Mouse (Mus musculus) neural tube, embryonic 13.5 days (tissue): ENCODE data around the gene Rai14. TPM values are rescaled to one million over a fixed set of nuclear protein-coding genes. Genes with fewer than 3 reads are reported as not detected.
"Not testable (repeated sequence)": the region's sequence is repeated elsewhere in the genome, so short reads cannot be mapped to it uniquely, and the experiment has no call there.

Experiments used
- ATAC-seq: fragments of 200-750 bp; cut with Nextera tagmentation; 2 replicates; pipeline ENCODE4 v1.8.0; 2017; ENCODE audit warnings: low read depth, mild to moderate bottlenecking, moderate TSS enrichment, moderate library complexity
- H3K27ac ChIP-seq: fragments of 300-500 bp; sonication (generic); replicated peaks from 2 replicates; pipeline ENCODE4 v1.5.1; 2015; ENCODE audit warnings: moderate library complexity, mild to moderate bottlenecking, inconsistent platforms
- H3K27me3 ChIP-seq: fragments of 300-500 bp; sonication (generic); 2 replicates; pipeline ENCODE4 v1.6.1; 2015; ENCODE audit warnings: mild to moderate bottlenecking, inconsistent platforms
- H3K36me3 ChIP-seq: fragments of 300-500 bp; sonication (generic); 2 replicates; pipeline ENCODE4 v1.6.1; 2015; ENCODE audit warnings: mild to moderate bottlenecking, inconsistent platforms
- H3K4me1 ChIP-seq: fragments of 300-500 bp; sonication (generic); replicated peaks from 2 replicates; pipeline ENCODE4 v1.6.1; 2015; ENCODE audit warnings: inconsistent platforms
- H3K4me2 ChIP-seq: fragments of 300-500 bp; sonication (generic); 2 replicates; pipeline ENCODE4 v1.6.1; 2015; ENCODE audit warnings: inconsistent platforms, mild to moderate bottlenecking, moderate library complexity
- H3K4me3 ChIP-seq: fragments of 300-500 bp; sonication (generic); 2 replicates; pipeline ENCODE4 v1.5.1; 2015; ENCODE audit warnings: mild to moderate bottlenecking, inconsistent platforms
- H3K9ac ChIP-seq: fragments of 300-500 bp; sonication (generic); 2 replicates; pipeline ENCODE4 v1.6.1; 2015; ENCODE audit warnings: moderate library complexity, mild to moderate bottlenecking, inconsistent platforms
- H3K9me3 ChIP-seq: fragments of 300-500 bp; sonication (generic); 2 replicates; pipeline ENCODE4 v1.6.1; 2016; ENCODE audit warnings: inconsistent platforms
- WGBS: fragments of 180-500 bp; shearing (Covaris S2); methylation state at CpG from one replicate; pipeline ENCODE4 v1.1.7; 2015; 5-methylcytosine and 5-hydroxymethylcytosine counted together
- polyA plus RNA-seq: library from polyadenylated mRNA; unstranded; fragments of >200 nt; fragmentation: Nextera tagmentation; extraction: Ambion mirVana; gene quantifications from 2 replicates; pipeline ENCODE4 v1.2.1, GENCODE M21; 2015

Gene Rai14
- polyA plus RNA-seq, 1 experiment from 2014 or later = 19.9 TPM

- no peaks in the 10 kb centered on the region for H3K9me3 ChIP-seq
- no peak overlapping the region for H3K4me2 ChIP-seq
- H3K4me1 ChIP-seq = no peaks in the 10 kb centered on the region
- no peak overlapping the region for H3K4me3 ChIP-seq
- no peak overlapping the region for H3K9ac ChIP-seq
- no peak for ATAC-seq
- H3K36me3 ChIP-seq = no peaks in the 10 kb centered on the region
- WGBS = 86% methylated on average over 7 of the region's 7 CpGs
- no peaks in the 10 kb centered on the region for H3K27me3 ChIP-seq
- no peak overlapping the region for H3K27ac ChIP-seq
Observed at GRCm38 (mm10) chr15:10535969-10536368, 178.5 kb downstream of the Rai14 start.

DNA sequence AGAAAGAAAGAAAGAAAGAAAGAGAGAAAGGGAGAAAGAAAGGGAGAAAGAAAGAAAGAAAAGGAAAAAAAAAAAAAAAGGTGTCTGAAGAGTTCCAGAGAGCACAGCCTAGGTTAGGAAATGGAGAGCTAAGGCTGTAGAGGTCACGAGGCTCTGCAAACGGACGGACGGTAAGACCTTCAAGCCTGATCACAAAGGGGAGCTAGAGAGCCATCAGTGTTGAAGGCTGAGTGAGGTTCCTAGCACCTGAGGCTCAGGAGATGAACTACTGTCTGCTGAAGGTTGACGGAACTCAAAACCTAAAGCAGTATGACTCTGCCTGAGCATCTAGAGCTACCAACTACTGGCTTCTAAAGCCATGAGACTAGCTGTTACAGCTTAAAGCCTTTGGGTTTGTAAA, 179.8 kb downstream of the Rai14 start:
- ATAC-seq = no peak
- 82% methylated on average over 5 of the region's 5 CpGs for WGBS
- no peaks in the 10 kb centered on the region for H3K36me3 ChIP-seq
- H3K9ac ChIP-seq = no peak overlapping the region
- no peaks in the 10 kb centered on the region for H3K4me1 ChIP-seq
- no peak overlapping the region for H3K4me3 ChIP-seq
- H3K27me3 ChIP-seq = no peaks in the 10 kb centered on the region
- no peak overlapping the region for H3K27ac ChIP-seq
- no peak overlapping the region for H3K4me2 ChIP-seq
- no peaks in the 10 kb centered on the region for H3K9me3 ChIP-seq

- not testable (repeated sequence) for ATAC-seq, H3K9ac ChIP-seq, H3K4me2 ChIP-seq, H3K27me3 ChIP-seq, H3K27ac ChIP-seq, H3K36me3 ChIP-seq, H3K9me3 ChIP-seq, H3K4me3 ChIP-seq, H3K4me1 ChIP-seq
- 95% methylated on average over 10 of the region's 10 CpGs for WGBS
Observed at GRCm38 (mm10) chr15:10533361-10533760, 181.1 kb downstream of the Rai14 start.

DNA sequence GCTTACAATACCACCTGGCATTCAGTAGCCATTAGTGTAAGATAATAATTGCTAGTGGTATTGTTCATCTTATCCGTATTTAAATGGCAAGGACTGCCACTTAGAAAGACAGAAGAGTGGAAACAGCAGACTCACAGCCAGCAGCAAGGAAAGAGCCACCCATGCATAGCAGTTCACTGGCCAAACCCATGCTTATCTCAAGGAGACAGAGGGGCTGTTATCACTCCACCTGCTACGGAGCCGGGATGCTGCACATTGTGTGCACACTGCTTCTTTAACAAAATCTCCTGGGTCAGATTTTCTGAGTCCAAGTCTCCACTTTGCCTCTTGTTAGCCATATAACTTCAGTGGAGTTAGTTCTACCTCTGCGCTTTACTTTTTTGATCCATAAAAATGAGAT, 183.1 kb downstream of the Rai14 start:
- H3K9me3 ChIP-seq = no peaks in the 10 kb centered on the region
- no peak overlapping the region for H3K27ac ChIP-seq
- no peaks in the 10 kb centered on the region for H3K36me3 ChIP-seq
- no peak overlapping the region for H3K4me2 ChIP-seq
- 90% methylated on average over 4 of the region's 4 CpGs for WGBS
- H3K9ac ChIP-seq = no peak overlapping the region
- no peaks in the 10 kb centered on the region for H3K27me3 ChIP-seq
- ATAC-seq = no peak
- H3K4me1 ChIP-seq = no peaks in the 10 kb centered on the region
- H3K4me3 ChIP-seq = no peak overlapping the region

GRCm38 (mm10) chr15:10525896-10526295, 188.5 kb downstream of the Rai14 start:
- no peaks in the 10 kb centered on the region for H3K27me3 ChIP-seq
- ATAC-seq = no peak
- no peak overlapping the region for H3K4me2 ChIP-seq
- no peaks in the 10 kb centered on the region for H3K9me3 ChIP-seq
- no peaks in the 10 kb centered on the region for H3K4me1 ChIP-seq
- WGBS = 91% methylated on average over 1 of the region's 1 CpGs
- no peaks in the 10 kb centered on the region for H3K36me3 ChIP-seq
- no peak overlapping the region for H3K4me3 ChIP-seq
- H3K27ac ChIP-seq = no peak overlapping the region
- no peak overlapping the region for H3K9ac ChIP-seq

Other genes with a start within 250 kb of the Rai14 start
- gene Dnajc21, start 244.1 kb downstream of the Rai14 start, polyA plus RNA-seq = 12.0 and 12.5 TPM in 2 replicates
- gene Brix1, start 228.7 kb downstream of the Rai14 start, polyA plus RNA-seq = 69.6 and 77.6 TPM in 2 replicates
- gene Rad1, start 228.6 kb downstream of the Rai14 start, polyA plus RNA-seq = 30.3 and 32.5 TPM in 2 replicates
- gene Ttc23l, start 156.0 kb downstream of the Rai14 start, polyA plus RNA-seq = not detected in 2 replicates
- 23.2 and 29.0 TPM in 2 replicates for gene C1qtnf3, start 237.7 kb upstream of the Rai14 start, polyA plus RNA-seq